In the genomic region with DNA sequence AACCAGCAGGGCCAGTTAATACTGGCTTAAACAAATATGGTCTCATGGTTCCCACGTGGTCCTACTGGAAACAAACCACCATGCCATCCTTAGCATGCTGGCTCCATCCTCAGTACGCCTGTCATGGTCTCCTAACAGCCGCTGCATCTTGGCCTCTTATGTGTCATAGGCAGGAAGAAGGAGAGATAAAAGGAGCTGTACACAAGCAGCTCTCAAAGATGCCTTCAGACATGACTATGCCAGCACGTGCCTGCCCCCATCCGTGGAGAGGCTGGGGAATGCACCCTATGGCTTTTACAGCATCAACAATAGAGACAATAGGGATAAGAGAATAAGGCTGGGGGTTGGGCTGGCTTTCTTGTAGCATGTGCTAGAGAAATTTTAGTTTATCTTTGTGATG, we compare ENCODE assay signal across 13 mouse cellular contexts.
DNase-seq lines count a peak whose midpoint lies in the region.
"Had no signal": no experiment of that assay in that cellular context is flagged by ENCODE, and none has a peak within 500 bp of the region (broad histone marks: within the 10 kb centered on the region; RNA-seq: fewer than 3 reads in every experiment).

No protein-coding gene starts in this region.

- DNase-seq in thymus, postnatal 0 days (ENCODE audit: low spot score), result peak; percentile 35
- no peak for DNase-seq in thymus, postnatal 25 days
- DNase-seq in CD4-positive, CD25-positive, alpha-beta regulatory T cell, adult 2 months (ENCODE audit: low read depth, low spot score), result peak; percentile 53
- peak; percentile 77 for DNase-seq in T-cell, adult 2 months (ENCODE audit: low spot score)
- no peak for DNase-seq in kidney, adult 9 months
- no peak for DNase-seq in layer of hippocampus, postnatal 25 days (ENCODE audit: extremely low spot score in 1 of 2, low spot score in 1 of 2)
- DNase-seq: adrenal gland, adult 8-10 months; cerebellum, adult 11 months; cerebellum, adult 8-10 months; cerebellum, postnatal 25 days; gastrocnemius, postnatal 10 days; heart, adult 2 months; heart, postnatal 14 days had no signal

Comparison
In these comparisons a context has a peak if more than half of its experiments do, and no peak if none do; other contexts are left out.
1. DNase-seq: peak in thymus, postnatal 0 days (single experiment), CD4-positive, CD25-positive, alpha-beta regulatory T cell, adult 2 months (single experiment) and T-cell, adult 2 months (single experiment); none in thymus, postnatal 25 days (single experiment), kidney, adult 9 months (single experiment) and layer of hippocampus, postnatal 25 days (0 of 2).